Mouse (Mus musculus): ENCODE results near the gene Atp10b. TPM values are rescaled to one million over a fixed set of nuclear protein-coding genes. Genes with fewer than 3 reads are reported as not detected.

The Atp10b gene
- 0.39 and 0.51 TPM in 2 replicates for polyA plus RNA-seq (2012; rRNA removed)

GRCm38 (mm10) chr11:43149577-43149976, at the start of gene Atp10b:
Gene Atp10b (plus strand): TSS chr11:43149877.

Other genes with a start within 250 kb of the Atp10b start
- gene Gm9972, start 114.1 kb upstream of the Atp10b start, polyA plus RNA-seq (2012; rRNA removed), result not detected in 2 replicates